Mouse (Mus musculus) ES-Bruce4 (cell line): ENCODE measurements around the gene Lsm10.

ENCODE experiments used
- CTCF ChIP-seq: IDR thresholded peaks from one replicate; pipeline ENCODE4 v1.8.1; 2011; ENCODE audit warnings: low read depth, low read length
- EP300 ChIP-seq: IDR thresholded peaks from 2 replicates; pipeline ENCODE4 v1.6.1; 2011; ENCODE audit warnings: low read depth, low read length; ENCODE audit not compliant: insufficient read depth
- POLR2A ChIP-seq: IDR thresholded peaks from one replicate; pipeline ENCODE4 v1.8.1; 2011; ENCODE audit warnings: low read length; ENCODE audit not compliant: insufficient read depth

DNA sequence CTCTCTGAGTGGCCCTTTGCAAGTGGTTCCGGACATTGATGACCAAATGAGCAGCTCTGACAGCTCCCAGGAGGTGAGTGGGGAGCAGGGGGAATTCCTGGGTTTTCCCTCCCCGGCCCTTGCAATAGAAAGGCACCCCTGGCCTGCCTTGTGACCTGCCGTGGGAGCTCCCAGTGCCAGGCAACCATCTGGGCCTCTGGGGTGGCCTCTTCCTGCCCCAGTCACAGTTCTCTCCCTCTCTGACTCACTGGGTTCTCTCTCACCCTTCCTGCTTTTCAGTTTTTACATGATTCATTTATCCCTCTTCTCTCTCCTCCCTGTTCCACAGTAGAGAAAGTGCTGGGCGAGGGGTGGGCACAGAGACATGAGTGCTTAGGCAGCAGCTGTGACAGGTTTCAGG lies 41.4 kb downstream of the Lsm10 start:
- no peak for TF ChIP-seq POLR2A
- TF ChIP-seq CTCF = no peak
- TF ChIP-seq EP300 = no peak
